Mouse (Mus musculus) Patski (cell line): ENCODE measurements around the gene Ap3d1. TPM values are rescaled to one million over a fixed set of nuclear protein-coding genes. Genes with fewer than 3 reads are reported as not detected.

Source experiments
- ATAC-seq: fragments of 100-300 bp; one replicate; pipeline ENCODE4 v1.8.0; 2021
- CTCF ChIA-PET: fragments of 350-600 bp; sonication (Branson Sonifier 250); formaldehyde crosslinking; loops from one replicate; lab custom pipeline; 2022; ENCODE audit warnings: inconsistent platforms; lab: Charles Lee
- POLR2A ChIA-PET: fragments of 350-600 bp; sonication (Branson Sonifier 250); formaldehyde crosslinking; loops from one replicate; lab custom pipeline; 2022; ENCODE audit warnings: antibody characterized with exemption, inconsistent platforms; lab: Charles Lee
- DNase-seq: peaks from one replicate; pipeline ENCODE4 v3.0.0-alpha.2; 2011; ENCODE audit warnings: low read depth, low spot score
- H3K27me3 ChIP-seq: fragments of 371-371 bp; one replicate; pipeline ENCODE4 v1.5.1; 2021
- CTCF ChIP-seq: fragments of 100-300 bp; IDR thresholded peaks from one replicate; pipeline ENCODE4 v1.5.1; 2021
- in situ Hi-C: fragments of 300-500 bp; cut with MboI; formaldehyde crosslinking; loops from 3 replicates; pipeline ENCODE4 v1.11.1; 2018; ENCODE audit warnings: low pct_unique_long_range_greater_than_20kb, mixed read lengths
- polyA plus RNA-seq: library from polyadenylated mRNA; unstranded; gene quantifications from one replicate; pipeline ENCODE4 v1.2.3, GENCODE M21; 2021

Ap3d1 gene
- polyA plus RNA-seq, 1 experiment from 2014 or later, result 103 TPM

- TF ChIP-seq CTCF, result no peak
- ChIA-PET POLR2A (interaction anchor here (0.7 to 0.8 kb wide), 2 partner anchors 21 to 23 kb away, joined by 3 to 9 read pairs; no protein-coding TSS in a partner anchor), CTCF (interaction anchor here (7.0 kb wide), 1 partner anchor 13 kb away, joined by 43 read pairs; no protein-coding TSS in a partner anchor)
- no peaks in the 10 kb centered on the region for H3K27me3 ChIP-seq
- DNase-seq, result no peak
- in situ Hi-C loops, result no loop called here
- ATAC-seq, result no peak
These were observed 18.8 kb upstream of the Ap3d1 start for GRCm38 (mm10) chr10:80760596-80761524.

- in situ Hi-C loops, result no loop called here
- ChIA-PET CTCF (interaction anchor here (1.4 to 7.0 kb wide), 4 partner anchors 12 to 23 kb away, joined by 3 to 43 read pairs (median 4); no protein-coding TSS in a partner anchor), POLR2A (interaction anchor here (0.8 kb wide), 1 partner anchor 39 kb away, joined by 3 read pairs; the partner anchor contains the start of gene Sf3a2)
- ATAC-seq (no peak), DNase-seq (no peak)
- H3K27me3 ChIP-seq, result no peaks in the 10 kb centered on the region
- TF ChIP-seq CTCF, result no peak
These were observed 16.6 kb upstream of the Ap3d1 start for GRCm38 (mm10) chr10:80758651-80759050.

- H3K27me3 ChIP-seq, result no peaks in the 10 kb centered on the region
- DNase-seq (no peak), ATAC-seq (no peak)
- POLR2A ChIA-PET, result interaction anchor here (0.5 to 1.3 kb wide), 2 partner anchors 17 to 186 kb away, joined by 3 to 4 read pairs; no protein-coding TSS in a partner anchor
- CTCF ChIA-PET, result interaction anchor here (0.8 to 7.0 kb wide), 5 partner anchors 10 to 74 kb away, joined by 3 to 43 read pairs (median 3); no protein-coding TSS in a partner anchor
- TF ChIP-seq CTCF, result no peak
- in situ Hi-C loops, result no loop called here
These were observed 15.7 kb upstream of the Ap3d1 start for GRCm38 (mm10) chr10:80757717-80758116.

- TF ChIP-seq CTCF, result no peak
- DNase-seq (no peak), ATAC-seq (no peak)
- in situ Hi-C loops, result no loop called here
- ChIA-PET CTCF (interaction anchor here (1.1 to 7.0 kb wide), 4 partner anchors 10 to 24 kb away, joined by 3 to 43 read pairs (median 3); no protein-coding TSS in a partner anchor), POLR2A (interaction anchor here (1.3 kb wide), 1 partner anchor 17 kb away, joined by 3 read pairs; no protein-coding TSS in a partner anchor)
- no peaks in the 10 kb centered on the region for H3K27me3 ChIP-seq
These were observed 14.9 kb upstream of the Ap3d1 start for GRCm38 (mm10) chr10:80756967-80757366.

- POLR2A ChIA-PET, result interaction anchor here (0.6 kb wide), 1 partner anchor 54 kb away, joined by 3 read pairs; no protein-coding TSS in a partner anchor
- ATAC-seq (no peak), DNase-seq (no peak)
- in situ Hi-C loops, result no loop called here
- CTCF ChIA-PET, result interaction anchor here (7.0 kb wide), 1 partner anchor 17 kb away, joined by 43 read pairs; no protein-coding TSS in a partner anchor
- H3K27me3 ChIP-seq, result no peaks in the 10 kb centered on the region
- TF ChIP-seq CTCF, result no peak
These were observed 14.4 kb upstream of the Ap3d1 start for GRCm38 (mm10) chr10:80756509-80756908.

- ChIA-PET POLR2A (interaction anchor here (0.6 kb wide), 1 partner anchor 54 kb away, joined by 3 read pairs; no protein-coding TSS in a partner anchor), CTCF (interaction anchor here (7.0 kb wide), 1 partner anchor 18 kb away, joined by 43 read pairs; no protein-coding TSS in a partner anchor)
- ATAC-seq (no peak), DNase-seq (no peak)
- TF ChIP-seq CTCF, result no peak
- in situ Hi-C loops, result no loop called here
- H3K27me3 ChIP-seq, result no peaks in the 10 kb centered on the region
These were observed 14.0 kb upstream of the Ap3d1 start for GRCm38 (mm10) chr10:80756099-80756498.

GRCm38 (mm10) chr10:80755291-80756015 is 13.4 kb upstream of the Ap3d1 start:
- in situ Hi-C loops, result no loop called here
- DNase-seq (no peak), ATAC-seq (no peak)
- ChIA-PET POLR2A (interaction anchor here (0.7 to 1.0 kb wide), 2 partner anchors 33 to 39 kb away, joined by 3 to 10 read pairs; no protein-coding TSS in a partner anchor), CTCF (interaction anchor here (7.0 kb wide), 1 partner anchor 18 kb away, joined by 43 read pairs; no protein-coding TSS in a partner anchor)
- no peak for TF ChIP-seq CTCF
- no peaks in the 10 kb centered on the region for H3K27me3 ChIP-seq

- no peaks in the 10 kb centered on the region for H3K27me3 ChIP-seq
- no peak for TF ChIP-seq CTCF
- ChIA-PET POLR2A (interaction anchor here (0.7 to 1.0 kb wide), 3 partner anchors 10 to 40 kb away, joined by 3 to 10 read pairs (median 4); no protein-coding TSS in a partner anchor), CTCF (interaction anchor here (0.7 kb wide), 2 partner anchors 119 to 176 kb away, joined by 3 read pairs; no protein-coding TSS in a partner anchor)
- DNase-seq, result no peak
- in situ Hi-C loops, result no loop called here
- ATAC-seq, result peak; percentile 52
These were observed 12.7 kb upstream of the Ap3d1 start, which contains the start of gene Dot1l for GRCm38 (mm10) chr10:80754594-80755290. Dot1l (plus strand) TSS chr10:80755206.

- H3K27me3 ChIP-seq, result no peaks in the 10 kb centered on the region
- in situ Hi-C loops, result no loop called here
- no peak for TF ChIP-seq CTCF
- ATAC-seq (peak; percentile 45), DNase-seq (no peak)
- POLR2A ChIA-PET, result interaction anchor here (0.7 to 2.1 kb wide), 4 partner anchors 10 to 47 kb away, joined by 3 to 5 read pairs (median 4); partner anchors contain the start of gene Plekhj1
- CTCF ChIA-PET, result interaction anchor here (0.6 to 2.9 kb wide), 4 partner anchors 11 to 23 kb away, joined by 3 to 12 read pairs (median 6); no protein-coding TSS in a partner anchor
These were observed 10.1 kb upstream of the Ap3d1 start for GRCm38 (mm10) chr10:80752079-80752625.
